Mouse (Mus musculus): ENCODE measurements around the gene Gm49392.

GRCm38 (mm10) chr13:60842703-60843102, 54.0 kb downstream of the Gm49392 start:
- TF ChIP-seq POLR2A (IDR thresholded peaks at IDR 0.05; ENCODE audit: low read depth, low read length) (no peak), CTCF (IDR thresholded peaks at IDR 0.05; ENCODE audit: extremely low read depth, insufficient read depth, insufficient read length, insufficient replicate concordance) (no peak)
